Mouse (Mus musculus): ENCODE results near the gene Def8.

Def8 gene

GRCm38 (mm10) chr8:123423441-123423840 is at the start of gene Def8:
Def8 (plus strand) TSS chr8:123423527.
- no peak for DNase-seq (ENCODE audit: low spot score)

GRCm38 (mm10) chr8:123374239-123374578 is 49.1 kb upstream of the Def8 start:
- DNase-seq (ENCODE audit: low spot score), result peak; percentile 94

GRCm38 (mm10) chr8:123375701-123376100 is 47.6 kb upstream of the Def8 start:
- DNase-seq (ENCODE audit: low spot score), result no peak

- no peak for DNase-seq (ENCODE audit: low spot score)
These were observed 47.2 kb upstream of the Def8 start for GRCm38 (mm10) chr8:123376106-123376505.

- no peak for DNase-seq (ENCODE audit: low spot score)
These were observed 41.6 kb upstream of the Def8 start for GRCm38 (mm10) chr8:123381711-123382110.

- DNase-seq (ENCODE audit: low spot score), result no peak
These were observed 40.8 kb upstream of the Def8 start for GRCm38 (mm10) chr8:123382516-123382915.

- DNase-seq (ENCODE audit: low spot score), result no peak
These were observed 38.3 kb upstream of the Def8 start for GRCm38 (mm10) chr8:123384883-123385540.

- DNase-seq (ENCODE audit: low spot score), result no peak
These were observed 36.3 kb upstream of the Def8 start for GRCm38 (mm10) chr8:123387041-123387440.

GRCm38 (mm10) chr8:123387801-123388200 is 35.5 kb upstream of the Def8 start:
- DNase-seq (ENCODE audit: low spot score), result no peak

- no peak for DNase-seq (ENCODE audit: low spot score)
These were observed 34.3 kb upstream of the Def8 start for GRCm38 (mm10) chr8:123389026-123389425.

- no peak for DNase-seq (ENCODE audit: low spot score)
These were observed 25.0 kb upstream of the Def8 start for GRCm38 (mm10) chr8:123398308-123398707.

- no peak for DNase-seq (ENCODE audit: low spot score)
These were observed 21.4 kb upstream of the Def8 start for GRCm38 (mm10) chr8:123401936-123402335.

- DNase-seq (ENCODE audit: low spot score), result no peak
These were observed 20.5 kb upstream of the Def8 start for GRCm38 (mm10) chr8:123402730-123403326.

GRCm38 (mm10) chr8:123404521-123404920 is 18.8 kb upstream of the Def8 start:
- DNase-seq (ENCODE audit: low spot score), result no peak

- no peak for DNase-seq (ENCODE audit: low spot score)
These were observed 16.5 kb upstream of the Def8 start, which contains the start of gene Mc1r for GRCm38 (mm10) chr8:123406786-123407185. Mc1r (plus strand) TSS chr8:123407107.

GRCm38 (mm10) chr8:123407612-123408011 is 15.7 kb upstream of the Def8 start:
- DNase-seq (ENCODE audit: low spot score), result no peak

GRCm38 (mm10) chr8:123408586-123409544 is 14.5 kb upstream of the Def8 start:
- DNase-seq (ENCODE audit: low spot score), result no peak

GRCm38 (mm10) chr8:123410049-123410587 is 13.2 kb upstream of the Def8 start:
- no peak for DNase-seq (ENCODE audit: low spot score)

- DNase-seq (ENCODE audit: low spot score), result no peak
These were observed 12.5 kb upstream of the Def8 start for GRCm38 (mm10) chr8:123410788-123411187.

- no peak for DNase-seq (ENCODE audit: low spot score)
These were observed 12.1 kb upstream of the Def8 start, which contains the start of gene Tubb3 for GRCm38 (mm10) chr8:123411246-123411645. Tubb3 (plus strand) TSS chr8:123411424.

GRCm38 (mm10) chr8:123411781-123412327 is 11.5 kb upstream of the Def8 start:
- DNase-seq (ENCODE audit: low spot score), result no peak

GRCm38 (mm10) chr8:123412560-123413170 is 10.7 kb upstream of the Def8 start:
- no peak for DNase-seq (ENCODE audit: low spot score)

Data from yolk sac, embryonic 10.5 days (tissue).